Mouse (Mus musculus): ENCODE measurements around the gene Arrdc2.

- TF ChIP-seq CTCF (IDR thresholded peaks at IDR 0.05; ENCODE audit: low read depth, low read length) (peak; percentile 99), POLR2A (IDR thresholded peaks at IDR 0.05; ENCODE audit: insufficient read depth, low read length) (no peak)
Observed at GRCm38 (mm10) chr8:70821399-70821962, 18.0 kb downstream of the Arrdc2 start.

Data from ES-Bruce4 (cell line).